Mouse (Mus musculus) mouse embryonic stem cell (cell line): ENCODE results near the gene Fasn.

Experiments
- in situ Hi-C, 2 experiments: fragments of 300-500 bp; cut with MboI; formaldehyde crosslinking; loops; 1 replicate in 1 of 2; 3 replicates in 1 of 2; pipeline ENCODE4 v1.14.3; 2019 to 2020; ENCODE audit warnings: low sequenced_read_pairs in 2 of 2, low pct_unique_long_range_greater_than_20kb in 1 of 2, mixed read lengths in 1 of 2; ENCODE audit not compliant: unreplicated experiment in 1 of 2

The Fasn gene

GRCm38 (mm10) chr11:120830686-120831085 is 6.3 kb upstream of the Fasn start:
- in situ Hi-C loops: no loop called here

- in situ Hi-C loops: no loop called here
These were observed 5.6 kb upstream of the Fasn start for GRCm38 (mm10) chr11:120829757-120830532.

- in situ Hi-C loops: no loop called here
These were observed 4.1 kb upstream of the Fasn start for GRCm38 (mm10) chr11:120828416-120828815.

- in situ Hi-C loops: no loop called here
These were observed 1.9 kb upstream of the Fasn start for GRCm38 (mm10) chr11:120826016-120826953.

GRCm38 (mm10) chr11:120825289-120825863 is 1.0 kb upstream of the Fasn start:
- in situ Hi-C loops: no loop called here

GRCm38 (mm10) chr11:120824787-120825288 is 491 bp upstream of the Fasn start:
- in situ Hi-C loops: no loop called here

- in situ Hi-C loops: no loop called here
These were observed 798 bp downstream of the Fasn start for GRCm38 (mm10) chr11:120823551-120823947.

GRCm38 (mm10) chr11:120822831-120823550 is 1.4 kb downstream of the Fasn start:
- in situ Hi-C loops: no loop called here

GRCm38 (mm10) chr11:120822321-120822720 is 2.0 kb downstream of the Fasn start:
- in situ Hi-C loops: no loop called here

- in situ Hi-C loops: no loop called here
These were observed 3.0 kb downstream of the Fasn start for GRCm38 (mm10) chr11:120821076-120821922.

GRCm38 (mm10) chr11:120820546-120820945 is 3.8 kb downstream of the Fasn start:
- in situ Hi-C loops: no loop called here

GRCm38 (mm10) chr11:120819556-120819955 is 4.8 kb downstream of the Fasn start:
- in situ Hi-C loops: no loop called here

GRCm38 (mm10) chr11:120818251-120818650 is 6.1 kb downstream of the Fasn start:
- in situ Hi-C loops: no loop called here

GRCm38 (mm10) chr11:120817358-120817757 is 7.0 kb downstream of the Fasn start:
- in situ Hi-C loops: no loop called here

- in situ Hi-C loops: no loop called here
These were observed 12.3 kb downstream of the Fasn start for GRCm38 (mm10) chr11:120812068-120812467.

GRCm38 (mm10) chr11:120808010-120808409 is 16.3 kb downstream of the Fasn start:
- in situ Hi-C loops: no loop called here

- in situ Hi-C loops: no loop called here
These were observed 18.7 kb downstream of the Fasn start for GRCm38 (mm10) chr11:120805375-120806298.
